Mouse (Mus musculus): Measurements from ENCODE around the gene Diras1.
A peak's percentile ranks its signal among the peaks of the same experiment; 100 is the strongest.
"Not testable (repeated sequence)": the region's sequence is repeated elsewhere in the genome, so short reads cannot be mapped to it uniquely, and the experiment has no call there.

Diras1 gene

GRCm38 (mm10) chr10:80996501-80996900 lies 29.0 kb downstream of the Diras1 start:
- DNase-seq = no peak

- peak; percentile 75 to 77 for DNase-seq
These were observed 30.3 kb downstream of the Diras1 start for GRCm38 (mm10) chr10:80995091-80995632.

GRCm38 (mm10) chr10:80994621-80995020 lies 30.8 kb downstream of the Diras1 start:
- no peak for DNase-seq

- no peak for DNase-seq
These were observed 32.2 kb downstream of the Diras1 start for GRCm38 (mm10) chr10:80993276-80993675.

- DNase-seq = no peak
These were observed 33.5 kb downstream of the Diras1 start for GRCm38 (mm10) chr10:80991945-80992344.

GRCm38 (mm10) chr10:80991007-80991406 lies 34.5 kb downstream of the Diras1 start:
- DNase-seq = no peak

DNA sequence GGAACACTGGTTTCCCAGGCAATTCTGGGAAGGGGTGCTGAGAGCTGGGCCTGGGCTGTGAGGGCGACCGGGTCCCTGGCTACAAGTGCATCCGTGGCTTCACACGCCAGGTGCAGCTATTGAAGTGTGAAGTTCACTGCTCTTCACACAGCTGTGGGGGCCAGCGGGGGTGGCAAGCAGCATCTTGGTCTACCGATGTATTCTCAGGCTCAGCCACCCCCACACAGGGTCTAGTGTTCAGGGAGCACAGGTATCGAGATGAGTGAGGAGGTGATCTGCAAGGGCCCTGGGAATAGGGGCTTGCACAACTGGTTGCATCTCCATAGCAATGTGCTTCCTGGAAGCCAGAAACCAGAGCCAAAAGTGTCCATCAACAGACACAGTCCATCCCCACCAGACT lies 35.1 kb downstream of the Diras1 start:
- no peak for DNase-seq

GRCm38 (mm10) chr10:80989854-80990253 lies 35.6 kb downstream of the Diras1 start:
- not testable (repeated sequence) for DNase-seq

GRCm38 (mm10) chr10:80989446-80989845 lies 36.0 kb downstream of the Diras1 start:
- DNase-seq = no peak

GRCm38 (mm10) chr10:80987709-80988441 lies 37.6 kb downstream of the Diras1 start:
- DNase-seq = peak; percentile 88 to 90

DNA sequence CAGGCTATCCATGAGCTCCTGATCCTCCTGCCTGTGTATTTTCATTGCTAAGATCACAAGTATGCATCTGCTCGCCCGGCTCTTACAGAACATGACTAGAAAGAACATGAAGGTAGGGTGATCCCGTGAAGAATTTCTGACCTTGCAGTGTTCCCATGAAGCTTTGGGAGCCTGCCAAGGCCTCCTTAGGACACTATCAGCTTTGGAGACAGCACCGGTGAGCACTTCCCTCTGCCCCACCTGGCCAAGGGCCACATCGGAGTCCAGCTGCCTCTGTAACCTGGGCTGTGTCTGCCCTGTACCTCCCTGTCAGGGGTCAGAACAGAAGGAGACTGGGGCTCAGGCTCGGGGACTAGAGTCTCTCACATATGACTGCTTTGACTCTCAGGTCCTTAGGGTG lies 38.7 kb downstream of the Diras1 start:
- DNase-seq = peak; percentile 51 to 74

DNA sequence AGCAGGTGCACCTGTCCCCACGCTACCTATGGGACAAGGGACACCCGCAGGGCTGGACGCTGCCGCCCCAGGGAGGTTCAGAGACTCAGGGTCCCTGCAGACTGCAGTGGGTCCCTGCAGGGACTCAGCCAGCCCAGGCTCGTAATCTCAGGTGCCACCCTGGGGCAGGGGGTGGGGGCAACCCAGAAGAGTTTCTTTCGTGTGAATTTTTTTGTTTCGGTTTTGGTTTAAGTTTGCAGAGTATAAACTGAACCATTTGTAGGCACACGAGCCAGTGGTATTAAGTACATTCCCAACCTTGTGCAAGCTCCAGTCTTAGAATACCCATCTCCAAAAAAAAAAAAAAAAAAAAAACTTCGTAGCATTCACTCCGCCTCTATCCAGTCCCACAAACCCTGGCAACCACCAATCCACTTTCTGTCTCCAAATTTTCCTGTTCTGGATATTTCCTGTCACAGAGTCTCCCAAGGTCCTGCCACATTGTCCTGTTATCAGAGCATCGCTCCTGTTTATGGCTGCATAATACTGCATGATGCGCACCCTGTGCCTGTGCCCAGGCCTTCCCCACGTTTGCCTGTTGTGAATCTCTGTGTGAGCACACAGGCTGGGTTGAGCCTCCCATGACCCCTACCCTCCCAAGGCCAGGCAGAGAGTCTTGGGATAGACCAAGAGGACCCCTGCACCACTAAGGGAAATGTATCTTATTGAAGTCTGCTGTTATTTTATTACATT lies 39.3 kb downstream of the Diras1 start:
- DNase-seq = peak in 1 of 2 experiments; percentile 52

- peak; percentile 85 to 89 for DNase-seq
These were observed 40.1 kb downstream of the Diras1 start for GRCm38 (mm10) chr10:80985241-80985969.

DNA sequence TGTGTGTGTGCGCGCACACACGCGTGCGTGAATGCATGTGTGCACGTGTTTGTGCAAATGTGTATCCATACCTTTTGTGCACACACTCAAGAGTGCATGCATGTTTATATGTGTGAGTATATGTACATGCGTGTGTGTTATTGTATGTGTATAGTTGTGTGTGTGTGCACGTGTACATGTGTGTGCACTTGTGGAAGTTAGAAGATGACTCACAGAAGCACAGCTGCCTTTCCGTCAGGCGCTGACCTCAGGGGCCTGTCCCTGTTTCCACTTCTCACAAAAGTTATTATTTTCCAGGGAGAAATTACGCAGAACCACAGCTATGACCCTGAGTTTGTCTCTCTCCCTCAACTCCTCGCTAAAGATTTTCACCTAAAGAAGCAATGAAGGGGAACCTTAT lies 41.2 kb downstream of the Diras1 start:
- no peak for DNase-seq

- DNase-seq = no peak
These were observed 43.1 kb downstream of the Diras1 start for GRCm38 (mm10) chr10:80982381-80982780.

GRCm38 (mm10) chr10:80981564-80982112 lies 43.8 kb downstream of the Diras1 start:
- DNase-seq = no peak

- no peak for DNase-seq
These were observed 50.0 kb downstream of the Diras1 start for GRCm38 (mm10) chr10:80975478-80975877.

DNA sequence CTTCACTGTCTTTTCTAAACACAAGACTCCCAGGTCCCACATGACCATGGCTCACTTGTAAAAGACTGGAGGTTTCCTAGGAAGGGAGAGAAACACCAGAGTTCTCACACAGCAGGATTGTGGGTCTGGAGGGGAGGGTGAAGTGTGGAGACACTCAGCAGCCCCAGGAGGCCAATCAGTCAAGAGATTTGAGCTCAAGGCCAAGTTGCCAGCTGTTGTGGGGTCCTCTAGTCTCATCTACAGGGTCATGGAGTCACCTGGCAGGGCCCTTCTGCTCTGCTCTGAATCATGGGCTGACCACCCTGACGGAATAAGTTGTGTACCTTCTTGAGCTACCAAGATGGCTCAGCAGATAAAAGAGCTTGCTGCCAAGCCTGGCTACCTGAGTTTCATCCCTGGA lies 51.7 kb downstream of the Diras1 start:
- no peak for DNase-seq

GRCm38 (mm10) chr10:80972071-80972987 lies 53.1 kb downstream of the Diras1 start:
- peak; percentile 59 to 60 for DNase-seq

DNA sequence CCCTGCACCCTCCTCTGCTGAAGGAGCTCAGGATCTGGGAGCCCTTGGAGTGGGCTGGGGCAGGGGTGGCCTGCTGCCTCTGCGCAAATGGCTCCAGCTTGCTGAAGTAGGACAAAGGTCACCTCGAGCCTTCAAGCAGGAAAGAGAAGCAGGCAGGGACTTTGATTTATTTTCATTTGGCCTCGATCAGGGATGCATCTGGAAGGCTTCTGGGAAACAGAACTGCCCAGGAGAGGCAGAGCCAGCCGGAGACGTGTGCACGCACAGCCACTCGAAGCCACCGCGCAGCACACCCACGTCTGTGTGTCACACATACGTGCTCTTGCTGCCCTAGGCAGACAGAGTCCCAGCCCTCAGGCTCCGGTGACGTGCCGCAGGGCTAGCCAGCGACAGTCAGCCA lies 53.9 kb downstream of the Diras1 start:
- DNase-seq = peak in 1 of 2 experiments; percentile 54

GRCm38 (mm10) chr10:80970159-80970558 lies 55.3 kb downstream of the Diras1 start:
- DNase-seq = no peak

Data from lung, adult 18-20 months (tissue).